Mouse (Mus musculus) ZHBTc4 (cell line): ENCODE data around the gene Stk4.

Experiments
- DNase-seq: peaks from one replicate; pipeline ENCODE4 v3.0.0-alpha.2; 2011; ENCODE audit warnings: low read depth, low spot score

Gene Stk4

GRCm38 (mm10) chr2:164174649-164175395 is 104.7 kb downstream of the Stk4 start:
- DNase-seq = no peak

- no peak for DNase-seq
These were observed 105.7 kb downstream of the Stk4 start for GRCm38 (mm10) chr2:164175850-164176249.

DNA sequence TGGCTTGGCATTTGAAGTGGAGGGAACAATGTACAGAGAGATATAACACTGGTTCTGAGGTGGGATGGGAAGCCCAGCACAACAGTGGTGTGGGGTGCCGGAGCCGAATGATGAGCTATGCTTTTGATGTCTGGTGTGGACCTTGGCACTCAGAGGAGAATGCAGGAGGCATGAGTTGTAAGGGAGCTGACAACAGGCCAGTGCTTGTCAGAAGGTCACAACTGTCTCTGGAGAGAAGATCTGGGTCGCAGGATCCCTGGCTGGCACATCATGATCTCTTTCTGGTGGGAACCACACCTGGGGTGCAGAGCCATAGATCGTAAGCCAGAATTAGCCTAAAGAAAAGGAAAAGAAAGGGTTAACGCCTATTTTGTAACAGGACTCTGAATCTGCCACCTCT is 107.7 kb downstream of the Stk4 start:
- DNase-seq = no peak

DNA sequence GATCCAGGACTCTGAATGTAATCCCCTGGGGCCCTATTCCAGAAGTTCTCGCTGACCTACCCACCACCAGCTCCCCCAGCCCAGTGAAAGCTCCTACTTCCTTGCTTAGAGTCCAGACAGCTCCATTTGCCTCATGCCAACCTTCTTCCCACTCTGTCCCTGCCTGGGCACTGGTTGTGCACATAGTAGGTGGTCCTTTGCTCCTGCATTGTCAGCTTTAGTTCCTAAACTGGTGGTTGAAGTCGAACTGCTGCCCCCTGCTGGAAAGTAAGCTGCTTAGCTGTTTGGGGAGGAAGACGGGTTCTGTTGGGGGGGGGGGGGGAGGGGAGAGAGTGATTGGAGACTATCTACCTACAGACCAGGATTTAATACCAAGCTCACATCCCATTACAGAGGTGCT is 110.0 kb downstream of the Stk4 start:
- DNase-seq = peak; percentile 54

DNA sequence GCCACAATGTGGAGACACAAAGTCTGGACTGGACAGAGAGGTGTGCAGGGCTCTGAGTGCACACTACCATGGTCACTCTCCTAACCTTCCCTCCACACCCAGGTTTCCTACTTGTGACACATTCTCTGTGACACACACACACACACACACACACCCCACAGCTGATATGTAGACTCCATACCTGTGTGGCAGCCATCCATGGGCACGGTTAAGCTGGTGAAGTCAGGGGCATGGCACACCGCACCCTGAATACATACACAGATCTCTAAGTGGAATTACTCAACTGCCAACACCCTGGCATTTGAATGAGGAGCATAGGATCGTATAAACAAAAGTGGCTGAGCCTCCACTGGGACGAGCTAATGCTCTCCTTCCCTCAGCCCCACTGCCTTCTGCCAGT is 110.6 kb downstream of the Stk4 start:
- DNase-seq = no peak

- DNase-seq = no peak
These were observed 112.7 kb downstream of the Stk4 start, which contains the start of gene Wfdc5 for GRCm38 (mm10) chr2:164182692-164183255. Gene Wfdc5, minus strand, starts transcription at chr2:164182742.

- no peak for DNase-seq
These were observed 113.2 kb downstream of the Stk4 start for GRCm38 (mm10) chr2:164183340-164183739.

DNA sequence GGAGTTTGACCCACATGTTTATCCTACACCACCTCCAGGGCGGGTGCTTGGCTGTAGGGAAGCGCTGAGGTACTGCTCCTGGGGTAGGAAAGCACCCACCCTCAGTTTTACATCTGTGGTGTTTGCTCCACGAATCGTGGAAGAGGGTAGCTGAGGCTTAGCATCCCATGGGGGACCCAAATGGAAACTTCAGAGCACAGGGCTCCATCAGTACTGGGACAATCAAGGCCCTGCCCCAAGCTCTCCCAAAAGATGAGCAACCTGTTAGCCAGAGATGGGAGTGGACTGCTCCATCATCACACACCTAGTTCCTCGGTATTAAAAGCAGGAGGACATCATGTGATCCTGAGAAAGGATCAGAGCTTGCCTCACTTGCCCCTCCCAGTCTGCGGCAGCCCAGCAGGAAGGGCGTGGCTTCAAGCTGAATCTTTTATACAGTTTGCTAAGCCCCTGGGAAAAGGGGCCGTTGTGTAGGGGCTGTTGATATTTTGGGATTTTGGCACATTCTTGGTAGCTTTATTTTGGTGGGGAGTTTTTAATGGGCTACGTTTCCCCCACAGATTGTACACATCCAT is 114.1 kb downstream of the Stk4 start:
- peak; percentile 59 for DNase-seq

- DNase-seq = peak; percentile 33
These were observed 118.6 kb downstream of the Stk4 start for GRCm38 (mm10) chr2:164188722-164189121.

DNA sequence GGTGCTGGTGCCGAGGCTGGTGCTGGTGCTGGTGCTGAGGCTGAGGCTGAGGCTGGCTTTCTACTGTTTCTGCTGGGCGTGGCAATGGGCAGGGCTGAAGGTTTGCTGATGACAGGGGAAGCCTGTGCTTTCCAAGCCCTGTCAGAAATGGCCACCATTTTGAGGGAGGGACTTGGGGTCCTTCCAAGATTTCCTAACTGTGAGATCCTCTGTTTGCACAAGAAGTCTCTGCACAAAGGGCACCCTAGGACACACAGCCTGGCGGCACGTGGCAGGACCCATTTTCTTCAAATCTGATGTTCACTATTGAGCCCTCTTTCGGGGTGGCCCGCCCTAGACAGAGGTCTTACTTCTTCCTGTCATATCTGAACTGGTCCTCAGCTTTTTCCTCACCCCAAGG is 120.5 kb downstream of the Stk4 start, which contains the start of gene Wfdc12:
TSS of gene Wfdc12 (minus strand) at position 33 of the 400 bp plus-strand sequence.
- DNase-seq = no peak

GRCm38 (mm10) chr2:164192279-164192678 is 122.2 kb downstream of the Stk4 start:
- DNase-seq = no peak

DNA sequence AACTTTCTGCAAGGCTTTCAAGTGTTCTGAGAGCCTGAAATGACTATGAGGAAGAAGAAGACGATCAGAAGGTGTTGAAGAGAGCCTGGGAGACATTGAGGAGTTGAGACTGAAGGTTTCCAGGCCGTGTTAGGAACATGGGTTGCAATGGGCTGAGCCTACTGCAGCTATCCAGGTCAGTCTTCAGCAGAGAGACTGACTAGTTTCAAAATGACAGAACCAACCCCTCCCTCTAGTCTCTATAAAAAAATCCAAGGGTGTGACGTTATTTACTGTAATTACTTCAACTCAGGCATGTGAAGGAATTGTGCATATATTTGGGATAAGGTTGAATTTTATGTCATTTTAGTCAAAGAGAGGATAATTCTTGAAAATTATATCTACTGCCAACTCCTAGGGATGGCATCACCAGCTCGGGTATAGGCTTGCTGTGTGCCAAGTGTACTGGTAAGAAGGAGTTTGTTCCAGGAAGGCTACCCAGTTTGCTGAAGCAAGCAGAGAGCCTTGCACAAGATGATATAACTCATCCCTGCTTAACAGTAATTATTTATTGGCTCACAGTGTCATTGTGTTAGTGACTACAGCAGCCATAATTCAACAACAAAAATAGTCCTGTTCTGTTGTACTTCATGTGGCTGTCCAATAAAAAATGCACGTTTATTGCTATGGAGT is 125.0 kb downstream of the Stk4 start:
- DNase-seq = no peak

- no peak for DNase-seq
These were observed 126.0 kb downstream of the Stk4 start for GRCm38 (mm10) chr2:164195971-164196699.

DNA sequence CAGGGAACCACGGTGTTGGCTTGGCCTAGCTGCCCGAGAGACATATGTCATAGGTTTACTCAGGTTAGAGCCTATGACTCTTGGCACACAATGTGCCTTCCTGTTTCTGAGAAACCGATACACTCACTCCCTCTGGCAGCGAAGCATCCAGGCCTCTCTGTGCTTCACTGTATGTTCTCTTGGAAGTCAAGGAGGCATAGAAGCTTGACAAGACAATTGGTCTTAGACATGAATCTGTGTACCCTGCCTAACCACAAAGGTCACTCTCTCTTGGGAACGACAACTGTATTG is 126.5 kb downstream of the Stk4 start:
- DNase-seq = no peak

DNA sequence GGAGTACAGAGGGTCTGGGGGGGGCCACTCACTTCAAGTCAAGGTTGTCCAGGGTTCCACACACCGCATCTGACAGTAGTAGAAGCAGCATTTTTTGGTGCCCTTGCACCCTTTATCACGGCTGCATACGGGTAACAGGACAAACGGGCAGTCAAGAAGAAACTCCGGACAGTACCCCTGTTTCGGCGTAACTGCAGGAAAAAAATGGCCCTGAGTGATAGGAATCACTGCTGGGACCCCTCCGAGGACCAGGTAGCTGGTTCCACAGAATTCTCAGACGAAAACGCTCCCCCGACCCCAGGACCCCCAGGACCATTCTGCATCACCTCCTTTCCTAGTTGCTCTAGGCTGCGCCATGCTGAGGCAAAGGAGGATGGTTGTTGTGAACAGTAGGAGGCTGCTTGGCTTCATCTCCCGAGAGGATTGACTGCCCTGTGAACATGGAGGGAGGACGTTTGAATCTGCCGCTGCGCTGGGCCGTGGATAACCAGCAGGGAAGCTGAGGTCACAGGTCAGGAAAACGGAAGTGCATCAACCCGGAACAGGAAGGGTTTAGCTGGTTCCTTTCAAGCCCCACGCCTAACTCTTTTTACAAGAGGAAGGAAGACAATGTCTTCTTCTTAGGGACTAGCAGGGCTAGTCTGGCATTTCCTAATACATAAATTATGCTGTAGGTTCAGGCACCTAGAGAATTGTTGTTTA is 129.7 kb downstream of the Stk4 start, which contains the start of gene Wfdc15a:
TSS of gene Wfdc15a (minus strand) at position 505 of the 702 bp plus-strand sequence.
- peak; percentile 6 for DNase-seq
